Mouse (Mus musculus) G1E (cell line): ENCODE results near the gene Hnrnph1. TPM values are rescaled to one million over a fixed set of nuclear protein-coding genes. Genes with fewer than 3 reads are reported as not detected.
"Not testable (repeated sequence)": the region's sequence is repeated elsewhere in the genome, so short reads cannot be mapped to it uniquely, and the experiment has no call there.

Experiments used
- ATAC-seq: 2 replicates; pipeline ENCODE4 v1.8.0; 2016; ENCODE audit warnings: mild to moderate bottlenecking; ENCODE audit not compliant: insufficient number of reproducible peaks, poor library complexity, low FRiP score, severe bottlenecking; ENCODE audit errors: extremely low read depth
- DNase-seq: peaks from one replicate; pipeline ENCODE4 v3.0.0; 2012; ENCODE audit warnings: low spot score
- H3K27me3 ChIP-seq: 2 replicates; pipeline ENCODE4 v1.6.1; 2012; ENCODE audit warnings: mild to moderate bottlenecking, low read length, inconsistent platforms; ENCODE audit not compliant: insufficient read depth
- H3K36me3 ChIP-seq: replicated peaks from 2 replicates; pipeline ENCODE3; 2012; ENCODE audit warnings: mild to moderate bottlenecking, inconsistent platforms
- H3K4me1 ChIP-seq: 2 replicates; pipeline ENCODE4 v1.6.1; 2012; ENCODE audit warnings: low read depth, low read length, inconsistent platforms, mixed read lengths; ENCODE audit not compliant: insufficient read depth
- H3K4me3 ChIP-seq: 2 replicates; pipeline ENCODE4 v1.5.1; 2012; ENCODE audit warnings: low read depth, mild to moderate bottlenecking, inconsistent platforms, low read length, moderate library complexity, mixed read lengths
- H3K9me3 ChIP-seq: replicated peaks from 2 replicates; pipeline ENCODE4 v1.6.1; 2012; ENCODE audit warnings: inconsistent platforms
- CTCF ChIP-seq: IDR thresholded peaks from 2 replicates; pipeline ENCODE4 v1.5.1; 2012; ENCODE audit warnings: low read depth, low read length, inconsistent platforms, mixed read lengths
- GATA1 ChIP-seq: IDR thresholded peaks from 2 replicates; pipeline ENCODE4 v1.6.1; 2012; ENCODE audit warnings: borderline replicate concordance, low read length, inconsistent platforms, mixed read lengths
- GATA2 ChIP-seq: IDR thresholded peaks from 2 replicates; pipeline ENCODE4 v1.6.1; 2012; ENCODE audit warnings: low read depth, low read length, inconsistent platforms, borderline replicate concordance
- POLR2AphosphoS5 ChIP-seq: IDR thresholded peaks from 2 replicates; pipeline ENCODE4 v1.6.1; 2012; ENCODE audit warnings: low read depth, low read length, inconsistent platforms; ENCODE audit not compliant: insufficient replicate concordance
- TAL1 ChIP-seq: conservative IDR thresholded peaks from 2 replicates; pipeline ENCODE4 v1.6.1; 2012; ENCODE audit warnings: low read depth, low read length, inconsistent platforms, mixed read lengths
- polyA plus RNA-seq: library from polyadenylated mRNA; stranded (reverse); fragments of >175 nt; gene quantifications from 2 replicates; pipeline ENCODE4 v1.2.3, GENCODE M21; 2012
- total RNA-seq, 2 experiments: library from RNA; stranded (forward) in 1 of 2; stranded (reverse) in 1 of 2; fragments of 200-1000 nt in 1 of 2; fragments of >200 nt in 1 of 2; fragmentation: Nextera tagmentation in 1 of 2; gene quantifications; 2 replicates each; pipeline ENCODE4 v1.2.3; 2014 to 2017

The Hnrnph1 gene
- total and polyA plus RNA-seq, 3 experiments: 230 to 593 (median 360) TPM

- no peaks in the 10 kb centered on the region for H3K36me3 ChIP-seq
- peaks cover 24% of the 10 kb centered on the region for H3K4me1 ChIP-seq
- peak overlapping the region; percentile 9; the same call in 1 of the 2 replicates for H3K4me3 ChIP-seq
- peaks cover 48% of the 10 kb centered on the region for H3K27me3 ChIP-seq
- DNase-seq (no peak), ATAC-seq (no peak)
- peaks cover 14% of the 10 kb centered on the region for H3K9me3 ChIP-seq
- TF ChIP-seq GATA2 (no peak), TAL1 (no peak), CTCF (no peak), POLR2AphosphoS5 (no peak), GATA1 (no peak)
Measured at GRCm38 (mm10) chr11:50358950-50359861, 17.6 kb upstream of the Hnrnph1 start.

GRCm38 (mm10) chr11:50361282-50361681 is 15.5 kb upstream of the Hnrnph1 start:
- peaks cover 47% of the 10 kb centered on the region for H3K27me3 ChIP-seq
- ATAC-seq, H3K36me3 ChIP-seq, H3K4me3 ChIP-seq, H3K9me3 ChIP-seq, DNase-seq: not testable (repeated sequence)
- H3K4me1 ChIP-seq: peaks cover 31% of the 10 kb centered on the region

GRCm38 (mm10) chr11:50364548-50364947 is 12.2 kb upstream of the Hnrnph1 start:
- Histone ChIP-seq H3K4me3 (no peak overlapping the region), H3K27me3 (peaks cover 23% of the 10 kb centered on the region)
- peak; percentile 42 for DNase-seq

GRCm38 (mm10) chr11:50365322-50365721 is 11.5 kb upstream of the Hnrnph1 start:
- peaks cover 43% of the 10 kb centered on the region for H3K4me1 ChIP-seq
- no peak overlapping the region for H3K4me3 ChIP-seq
- no peaks in the 10 kb centered on the region for H3K36me3 ChIP-seq
- DNase-seq (no peak), ATAC-seq (no peak)
- H3K9me3 ChIP-seq: no peaks in the 10 kb centered on the region
- no peak for TF ChIP-seq GATA2
- TF ChIP-seq TAL1: 0 out of 2 replicates have a peak, but pooled peaks have one; percentile 15
- H3K27me3 ChIP-seq: peaks cover 22% of the 10 kb centered on the region

More at GRCm38 (mm10) chr11:50364548-50364947, 12.2 kb upstream of the Hnrnph1 start:
- Histone ChIP-seq H3K4me1 (peaks cover 40% of the 10 kb centered on the region), H3K36me3 (no peaks in the 10 kb centered on the region), H3K9me3 (peaks cover under 1% of the 10 kb centered on the region; the same call in 1 of the 2 replicates)
- TF ChIP-seq CTCF: peak; percentile 78
- TF ChIP-seq TAL1: no peak
- no peak for ATAC-seq

GRCm38 (mm10) chr11:50367531-50367930 is 9.3 kb upstream of the Hnrnph1 start:
- Histone ChIP-seq H3K36me3 (no peaks in the 10 kb centered on the region), H3K27me3 (peaks cover 10% of the 10 kb centered on the region), H3K4me3 (no peak overlapping the region), H3K4me1 (peaks cover 54% of the 10 kb centered on the region), H3K9me3 (no peaks in the 10 kb centered on the region)
- TF ChIP-seq GATA2: no peak
- TF ChIP-seq CTCF: no peak
- TF ChIP-seq GATA1: no peak
- TF ChIP-seq TAL1: no peak
- no peak for TF ChIP-seq POLR2AphosphoS5
- ATAC-seq: no peak
- DNase-seq: no peak

- DNase-seq (peak; percentile 14), ATAC-seq (no peak)
- no peak overlapping the region for H3K4me3 ChIP-seq
- H3K4me1 ChIP-seq: peaks cover 51% of the 10 kb centered on the region
- H3K9me3 ChIP-seq: no peaks in the 10 kb centered on the region
- H3K36me3 ChIP-seq: no peaks in the 10 kb centered on the region
- H3K27me3 ChIP-seq: peaks cover 2% of the 10 kb centered on the region; the same call in 1 of the 2 replicates
- TF ChIP-seq TAL1 (no peak), GATA2 (no peak), POLR2AphosphoS5 (no peak)
Measured at GRCm38 (mm10) chr11:50369360-50369911, 7.4 kb upstream of the Hnrnph1 start.

- ATAC-seq (no peak), DNase-seq (peak; percentile 32)
- H3K36me3 ChIP-seq: no peaks in the 10 kb centered on the region
- TF ChIP-seq CTCF: no peak
- no peak for TF ChIP-seq GATA1
- no peak for TF ChIP-seq POLR2AphosphoS5
- TF ChIP-seq GATA2: no peak
- TF ChIP-seq TAL1: no peak
- peaks cover 46% of the 10 kb centered on the region for H3K4me1 ChIP-seq
- peaks cover 2% of the 10 kb centered on the region; the same call in 1 of the 2 replicates for H3K27me3 ChIP-seq
- no peaks in the 10 kb centered on the region for H3K9me3 ChIP-seq
- H3K4me3 ChIP-seq: peak overlapping the region; percentile 44; the same call in 1 of the 2 replicates
Measured at GRCm38 (mm10) chr11:50370969-50371368, 5.8 kb upstream of the Hnrnph1 start.
